Mouse (Mus musculus) Patski (cell line): ENCODE measurements around the gene Scamp5. TPM values are rescaled to one million over a fixed set of nuclear protein-coding genes. Genes with fewer than 3 reads are reported as not detected.
A peak's percentile ranks its signal among the peaks of the same experiment; 100 is the strongest.

Experiments used
- ATAC-seq: fragments of 100-300 bp; one replicate; pipeline ENCODE4 v1.8.0; 2021
- CTCF ChIA-PET: fragments of 350-600 bp; sonication (Branson Sonifier 250); formaldehyde crosslinking; loops from one replicate; lab custom pipeline; 2022; ENCODE audit warnings: inconsistent platforms; lab: Charles Lee
- POLR2A ChIA-PET: fragments of 350-600 bp; sonication (Branson Sonifier 250); formaldehyde crosslinking; loops from one replicate; lab custom pipeline; 2022; ENCODE audit warnings: antibody characterized with exemption, inconsistent platforms; lab: Charles Lee
- DNase-seq: peaks from one replicate; pipeline ENCODE4 v3.0.0-alpha.2; 2011; ENCODE audit warnings: low read depth, low spot score
- H3K27me3 ChIP-seq: fragments of 371-371 bp; one replicate; pipeline ENCODE4 v1.5.1; 2021
- CTCF ChIP-seq: fragments of 100-300 bp; IDR thresholded peaks from one replicate; pipeline ENCODE4 v1.5.1; 2021
- in situ Hi-C: fragments of 300-500 bp; cut with MboI; formaldehyde crosslinking; loops from 3 replicates; pipeline ENCODE4 v1.11.1; 2018; ENCODE audit warnings: low pct_unique_long_range_greater_than_20kb, mixed read lengths
- polyA plus RNA-seq: library from polyadenylated mRNA; unstranded; gene quantifications from one replicate; pipeline ENCODE4 v1.2.3, GENCODE M21; 2021

Gene Scamp5
- polyA plus RNA-seq, 1 experiment from 2014 or later: 73.0 TPM

DNA sequence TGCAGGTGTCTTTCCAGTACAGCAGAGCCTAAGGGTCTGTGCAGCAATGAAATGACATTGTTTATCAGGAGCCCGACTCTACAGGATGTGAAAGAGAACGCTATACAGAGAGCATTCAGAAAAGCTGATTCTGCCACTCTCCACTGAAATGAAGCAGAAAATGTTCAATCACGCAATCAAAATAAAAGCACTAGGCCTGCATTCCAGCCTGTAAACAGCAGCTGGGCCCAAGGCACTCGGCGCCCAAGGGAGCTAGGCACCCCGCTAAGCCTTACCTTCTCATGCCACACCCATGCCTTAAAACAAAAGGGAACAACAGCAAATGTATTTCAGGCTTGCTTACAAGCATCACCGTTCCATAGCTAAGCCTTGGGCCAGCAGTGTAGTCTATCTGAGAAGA, 30.7 kb upstream of the Scamp5 start:
- POLR2A ChIA-PET: no interaction called here
- DNase-seq (no peak), ATAC-seq (no peak)
- CTCF ChIA-PET: no interaction called here
- no peak for TF ChIP-seq CTCF
- in situ Hi-C loops: no loop called here
- H3K27me3 ChIP-seq: peaks cover 4% of the 10 kb centered on the region

DNA sequence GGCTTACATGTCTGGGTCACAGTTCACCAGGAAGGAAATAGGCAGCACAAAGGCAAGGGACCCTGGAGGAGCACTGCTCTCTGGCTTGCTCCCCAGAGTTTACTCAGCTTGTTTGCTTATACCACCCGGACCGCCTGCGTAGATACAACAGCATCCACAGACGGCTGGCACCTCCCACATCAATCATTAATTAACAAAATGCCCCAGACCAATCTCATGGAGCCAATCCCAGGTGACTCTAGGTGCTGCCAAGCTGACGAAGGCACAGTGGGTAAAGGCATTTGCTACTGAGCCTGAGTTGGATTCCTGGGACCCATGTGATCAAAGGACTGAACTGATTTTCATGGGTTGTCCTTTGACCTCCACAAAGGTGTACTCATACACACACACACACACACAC, 29.4 kb upstream of the Scamp5 start:
- DNase-seq (no peak), ATAC-seq (no peak)
- POLR2A ChIA-PET: interaction anchor here (1.7 kb wide), 1 partner anchor 8 kb away, joined by 4 read pairs; no protein-coding TSS in a partner anchor
- CTCF ChIA-PET: interaction anchor here (1.6 to 2.7 kb wide), 2 partner anchors 10 to 20 kb away, joined by 3 to 9 read pairs; no protein-coding TSS in a partner anchor
- no peak for TF ChIP-seq CTCF
- in situ Hi-C loops: no loop called here
- H3K27me3 ChIP-seq: peaks cover 4% of the 10 kb centered on the region

DNA sequence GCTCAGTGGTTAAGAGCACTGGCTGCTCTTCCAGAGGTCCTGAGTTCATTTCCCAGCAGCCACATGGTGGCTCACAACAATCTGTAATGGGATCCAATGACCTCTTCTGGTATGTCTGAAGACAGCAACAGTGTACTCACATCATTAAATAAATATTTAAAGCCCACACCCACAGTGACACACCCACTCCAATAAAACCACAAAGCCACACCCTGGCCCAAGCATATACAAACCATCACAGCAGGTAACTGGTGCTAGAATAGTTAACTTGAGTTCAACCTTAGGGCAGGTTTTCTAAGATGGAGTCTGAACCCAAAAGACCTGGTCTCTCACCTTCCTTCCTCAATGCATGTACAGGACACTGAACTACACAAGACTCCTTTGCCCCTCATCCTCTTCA, 27.1 kb upstream of the Scamp5 start:
- DNase-seq (no peak), ATAC-seq (no peak)
- ChIA-PET CTCF (interaction anchor here (2.7 kb wide), 1 partner anchor 22 kb away, joined by 9 read pairs; no protein-coding TSS in a partner anchor), POLR2A (no interaction called here)
- TF ChIP-seq CTCF: no peak
- H3K27me3 ChIP-seq: peaks cover 4% of the 10 kb centered on the region
- in situ Hi-C loops: no loop called here

DNA sequence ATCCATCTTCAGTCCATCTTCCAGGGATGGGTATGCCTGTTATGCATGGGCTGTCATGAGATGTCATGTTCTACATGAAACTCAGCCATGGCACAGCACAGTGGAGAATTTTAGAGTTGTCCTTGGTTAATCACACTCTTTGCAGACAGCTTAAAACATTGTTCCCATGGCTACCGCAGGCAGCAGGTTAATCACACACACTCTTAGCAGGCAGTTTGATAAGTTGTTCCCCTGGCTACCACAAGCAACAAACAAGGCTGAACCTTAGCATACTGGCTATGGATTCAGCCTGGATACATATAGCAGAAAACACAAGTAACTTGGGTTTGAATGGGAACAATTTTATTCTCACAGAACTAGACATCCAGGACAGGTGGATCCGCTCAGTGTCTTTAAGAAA, 25.7 kb upstream of the Scamp5 start:
- DNase-seq: no peak
- no peak for TF ChIP-seq CTCF
- ChIA-PET CTCF (no interaction called here), POLR2A (no interaction called here)
- in situ Hi-C loops: no loop called here
- no peaks in the 10 kb centered on the region for H3K27me3 ChIP-seq
- no peak for ATAC-seq

DNA sequence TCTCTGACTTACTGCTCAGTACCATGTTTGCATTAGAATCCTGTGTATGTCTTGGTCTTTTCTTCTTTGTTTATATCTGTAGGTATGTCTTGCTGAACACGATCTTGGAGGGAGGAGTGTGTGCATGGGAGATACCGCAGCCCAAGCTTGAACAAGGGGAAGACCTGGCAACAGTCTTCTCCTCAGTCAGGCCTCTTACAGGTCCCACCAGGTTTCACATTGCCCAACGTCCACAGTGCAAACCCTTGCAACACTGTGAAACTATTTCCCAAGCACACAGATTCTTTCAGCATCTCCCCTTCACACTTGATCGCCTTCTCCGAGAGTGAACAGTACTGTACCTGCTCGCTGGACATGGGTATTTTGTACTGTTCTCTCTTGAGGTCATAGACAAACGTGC, 19.9 kb upstream of the Scamp5 start:
- peaks cover 6% of the 10 kb centered on the region for H3K27me3 ChIP-seq
- in situ Hi-C loops: no loop called here
- DNase-seq: no peak
- TF ChIP-seq CTCF: no peak
- ATAC-seq: no peak
- ChIA-PET CTCF (interaction anchor here (0.7 to 1.4 kb wide), 2 partner anchors 10 to 29 kb away, joined by 3 to 4 read pairs; no protein-coding TSS in a partner anchor), POLR2A (no interaction called here)

DNA sequence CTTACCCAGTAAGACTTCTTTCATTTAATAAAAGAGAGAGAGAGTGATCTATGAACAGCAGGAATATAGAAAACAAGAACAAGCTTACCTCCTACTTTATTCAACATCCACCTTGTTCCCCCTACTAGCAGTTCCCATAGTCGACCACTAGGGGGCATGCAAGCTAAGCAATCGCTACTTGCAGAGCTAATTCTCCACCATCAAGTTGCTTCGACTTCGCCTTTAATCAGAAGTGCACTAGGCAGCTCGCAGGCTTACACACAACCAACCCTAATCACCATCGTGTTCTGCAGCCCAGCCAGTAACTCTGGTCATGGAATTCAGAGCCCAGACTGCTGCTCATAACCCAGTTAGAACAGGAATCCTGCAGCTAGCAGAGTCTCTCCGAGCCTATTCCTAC, 17.9 kb upstream of the Scamp5 start:
- in situ Hi-C loops: no loop called here
- peaks cover 6% of the 10 kb centered on the region for H3K27me3 ChIP-seq
- TF ChIP-seq CTCF: peak; percentile 93
- ATAC-seq (no peak), DNase-seq (no peak)
- CTCF ChIA-PET: interaction anchor here (0.6 to 2.5 kb wide), 8 partner anchors 12 to 165 kb away, joined by 3 to 43 read pairs (median 3); partner anchors contain the start of gene Scamp5
- POLR2A ChIA-PET: no interaction called here

DNA sequence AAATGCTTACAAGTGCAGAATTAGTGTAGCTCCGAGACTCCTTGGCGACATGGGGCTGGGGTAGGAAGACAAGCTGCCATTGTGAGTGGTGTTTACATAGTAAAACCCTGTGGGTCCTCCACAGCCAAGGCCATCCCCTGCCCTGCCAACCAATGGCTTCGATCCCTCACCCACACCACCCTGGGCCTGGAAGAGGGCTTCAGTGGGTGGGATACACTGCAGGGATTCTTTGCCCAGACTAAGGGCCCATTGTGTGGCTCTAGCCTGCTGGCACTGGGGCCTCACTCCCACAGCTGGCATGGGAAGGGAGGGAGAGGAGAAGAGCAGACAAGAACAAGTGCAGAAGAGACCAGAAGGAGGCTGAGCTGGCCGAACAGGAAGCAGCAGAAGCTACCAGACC, 1.1 kb upstream of the Scamp5 start:
- DNase-seq (no peak), ATAC-seq (no peak)
- ChIA-PET CTCF (interaction anchor here (0.7 to 1.4 kb wide), 2 partner anchors 11 to 17 kb away, joined by 3 to 5 read pairs; no protein-coding TSS in a partner anchor), POLR2A (no interaction called here)
- in situ Hi-C loops: no loop called here
- no peak for TF ChIP-seq CTCF
- H3K27me3 ChIP-seq: no peaks in the 10 kb centered on the region

DNA sequence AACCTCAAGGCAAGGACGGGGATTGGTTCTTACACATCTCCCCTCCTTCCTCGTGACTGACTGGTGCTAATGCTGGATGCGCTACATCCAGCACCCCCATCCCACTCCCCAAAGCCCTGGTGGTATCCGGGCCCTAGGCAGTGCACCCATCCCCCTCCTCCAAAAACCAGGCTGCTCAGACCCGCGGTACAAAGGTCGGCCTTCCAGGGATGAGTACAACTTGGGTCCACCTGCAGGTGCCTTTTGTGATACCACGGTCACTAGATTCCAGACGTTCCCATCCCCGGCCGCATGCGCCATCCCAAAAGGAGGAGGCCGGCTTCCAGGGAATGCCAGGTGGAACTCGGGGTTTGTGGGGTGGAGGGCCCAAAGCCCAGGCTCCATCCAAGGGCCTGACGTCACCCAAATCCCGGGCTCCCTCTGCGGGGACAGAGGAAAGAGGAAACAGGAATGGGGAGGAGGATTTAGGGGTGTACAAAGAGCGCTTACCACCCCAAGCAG, 539 bp downstream of the Scamp5 start:
- DNase-seq (no peak), ATAC-seq (peak; percentile 7)
- in situ Hi-C loops: no loop called here
- ChIA-PET CTCF (no interaction called here), POLR2A (interaction anchor here (0.6 kb wide), 2 partner anchors 17 to 21 kb away, joined by 3 read pairs; no protein-coding TSS in a partner anchor)
- no peak for TF ChIP-seq CTCF
- H3K27me3 ChIP-seq: no peaks in the 10 kb centered on the region

DNA sequence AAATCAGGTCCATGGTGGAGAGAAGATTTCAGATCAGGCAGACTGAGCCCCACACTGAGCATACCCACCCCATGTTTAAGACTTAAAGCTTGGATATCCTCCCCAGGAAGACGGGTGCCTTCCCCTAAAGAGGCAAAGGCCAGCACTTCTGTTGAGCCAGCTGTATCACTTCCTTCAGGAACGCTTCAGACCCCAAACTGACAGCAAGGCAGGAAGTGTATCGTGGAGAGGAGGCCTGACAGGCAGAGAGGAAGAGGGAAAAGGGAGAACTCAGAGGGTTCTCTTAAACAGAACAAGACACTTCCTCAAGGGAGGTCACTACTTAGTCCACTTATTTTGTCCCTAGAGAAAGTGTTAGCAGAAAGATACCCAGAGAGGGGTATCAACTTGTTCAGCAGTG, 1.8 kb downstream of the Scamp5 start:
- no peaks in the 10 kb centered on the region for H3K27me3 ChIP-seq
- DNase-seq (no peak), ATAC-seq (no peak)
- no peak for TF ChIP-seq CTCF
- ChIA-PET CTCF (no interaction called here), POLR2A (no interaction called here)
- in situ Hi-C loops: no loop called here

DNA sequence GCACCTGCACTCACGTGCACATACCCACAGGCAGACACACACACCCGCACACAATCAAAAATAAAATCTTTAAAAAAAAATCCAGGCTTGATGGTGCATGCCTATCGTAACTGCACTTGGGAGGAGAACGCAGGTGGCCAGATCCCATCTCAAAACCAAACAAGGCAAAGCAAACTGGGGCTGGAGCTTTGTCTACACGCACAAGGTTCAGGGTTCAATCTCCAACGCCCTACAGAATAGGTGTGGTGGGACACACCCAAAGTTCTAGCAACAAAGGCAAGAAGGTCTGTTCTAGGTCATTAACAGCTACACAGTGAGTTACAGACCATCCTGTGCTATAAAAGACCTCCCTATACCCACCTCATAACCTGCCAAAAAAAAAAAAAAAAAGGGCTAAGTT, 5.0 kb downstream of the Scamp5 start:
- no peak for TF ChIP-seq CTCF
- DNase-seq: no peak
- in situ Hi-C loops: no loop called here
- no peaks in the 10 kb centered on the region for H3K27me3 ChIP-seq
- ATAC-seq: no peak
- POLR2A ChIA-PET: interaction anchor here (0.7 kb wide), 2 partner anchors 18 to 300 kb away, joined by 3 to 7 read pairs; no protein-coding TSS in a partner anchor
- CTCF ChIA-PET: interaction anchor here (1.3 kb wide), 1 partner anchor 13 kb away, joined by 3 read pairs; no protein-coding TSS in a partner anchor

DNA sequence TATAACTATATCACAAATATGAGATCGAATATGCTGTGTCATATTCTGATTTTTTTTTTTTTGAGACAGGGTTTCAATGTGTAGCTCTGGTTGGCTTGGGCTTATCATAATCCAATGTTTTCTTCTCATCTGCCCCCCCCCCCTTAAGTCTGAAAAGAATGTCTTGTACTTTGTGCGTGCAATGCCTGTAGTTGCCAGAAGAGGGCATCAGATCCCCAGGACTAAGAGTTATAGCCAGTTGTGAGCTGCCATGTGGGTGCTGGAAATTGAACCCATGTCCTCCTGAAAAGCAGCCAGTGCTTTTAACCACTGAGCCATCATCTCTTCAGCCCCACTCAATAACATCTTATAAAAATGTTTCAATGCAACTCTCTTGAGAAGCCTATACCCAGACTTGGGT, 8.2 kb downstream of the Scamp5 start:
- in situ Hi-C loops: no loop called here
- TF ChIP-seq CTCF: no peak
- ATAC-seq (no peak), DNase-seq (no peak)
- H3K27me3 ChIP-seq: no peaks in the 10 kb centered on the region
- ChIA-PET CTCF (interaction anchor here (0.9 to 1.1 kb wide), 2 partner anchors 13 to 26 kb away, joined by 3 read pairs; no protein-coding TSS in a partner anchor), POLR2A (interaction anchor here (1.1 kb wide), 1 partner anchor 20 kb away, joined by 4 read pairs; the partner anchor contains the start of gene Ppcdc)
